Mouse (Mus musculus) thymus, adult 2 months (tissue): ENCODE data around the gene Mobp. TPM values are rescaled to one million over a fixed set of nuclear protein-coding genes. Genes with fewer than 3 reads are reported as not detected.

Experiments
- DNase-seq: peaks from one replicate; pipeline ENCODE4 v3.0.0; 2021
- H3K27ac ChIP-seq: fragments of 200-500 bp; 2 replicates; pipeline ENCODE4 v1.5.1; 2012; ENCODE audit warnings: low read length, control low read depth; ENCODE audit not compliant: control insufficient read depth, insufficient read depth
- H3K27me3 ChIP-seq: fragments of 200-500 bp; 2 replicates; pipeline ENCODE4 v1.6.1; 2012; ENCODE audit warnings: mild to moderate bottlenecking, low read length, moderate library complexity, mixed read lengths; ENCODE audit not compliant: control insufficient read depth, insufficient read depth
- H3K36me3 ChIP-seq: fragments of 200-500 bp; 2 replicates; pipeline ENCODE4 v1.6.1; 2012; ENCODE audit warnings: mild to moderate bottlenecking, low read length, moderate library complexity; ENCODE audit not compliant: control insufficient read depth, insufficient read depth
- H3K4me1 ChIP-seq: fragments of 200-500 bp; replicated peaks from 2 replicates; pipeline ENCODE4 v1.6.1; 2012; ENCODE audit warnings: low read length; ENCODE audit not compliant: control insufficient read depth, insufficient read depth
- H3K4me3 ChIP-seq: fragments of 200-500 bp; 2 replicates; pipeline ENCODE4 v1.5.1; 2012; ENCODE audit warnings: mild to moderate bottlenecking, low read length, control low read depth, moderate library complexity; ENCODE audit not compliant: control insufficient read depth, insufficient read depth
- CTCF ChIP-seq: fragments of 200-500 bp; IDR thresholded peaks from 2 replicates; pipeline ENCODE4 v1.5.1; 2012; ENCODE audit warnings: mild to moderate bottlenecking, control low read depth, low read length, moderate library complexity, borderline replicate concordance; ENCODE audit not compliant: control insufficient read depth, poor library complexity, insufficient read depth; ENCODE audit errors: extremely low read depth
- POLR2A ChIP-seq: fragments of 200-500 bp; IDR thresholded peaks from 2 replicates; pipeline ENCODE4 v1.6.1; 2012; ENCODE audit warnings: mild to moderate bottlenecking, low read length, control low read depth, moderate library complexity; ENCODE audit not compliant: control insufficient read depth, poor library complexity, insufficient read depth; ENCODE audit errors: extremely low read depth
- WGBS: fragments of 180-500 bp; shearing (Covaris S2); methylation state at CpG from one replicate; pipeline ENCODE4 v1.1.7; 2018; 5-methylcytosine and 5-hydroxymethylcytosine counted together
- polyA plus RNA-seq: library from polyadenylated mRNA; depleted of rRNA; stranded (reverse); fragments of >200 nt; gene quantifications from 2 replicates; pipeline ENCODE4 v1.2.3, GENCODE M21; 2012

Gene Mobp
- polyA plus RNA-seq, 1 experiment = not detected

DNA sequence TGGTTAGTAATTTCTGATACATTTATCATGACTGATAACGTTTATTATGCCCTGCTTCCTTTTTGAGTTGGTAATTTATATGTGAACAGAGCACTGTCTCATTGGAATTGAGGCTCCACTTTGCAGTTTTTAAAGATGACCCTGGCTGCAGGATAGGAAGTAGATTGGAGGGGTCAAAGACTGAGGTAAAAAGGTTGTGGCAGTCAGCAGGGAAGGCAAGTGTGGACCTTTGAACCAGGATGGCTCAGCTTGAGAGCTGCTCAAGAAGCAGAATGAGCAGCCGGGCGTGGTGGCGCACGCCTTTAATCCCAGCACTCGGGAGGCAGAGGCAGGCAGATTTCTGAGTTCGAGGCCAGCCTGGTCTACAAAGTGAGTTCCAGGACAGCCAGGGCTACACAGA lies 36.1 kb upstream of the Mobp start:
- WGBS = 96% methylated on average over 7 of the region's 7 CpGs
- Histone ChIP-seq H3K4me1 (peaks cover 9% of the 10 kb centered on the region), H3K27ac (no peak overlapping the region), H3K27me3 (no peaks in the 10 kb centered on the region), H3K4me3 (no peak overlapping the region), H3K36me3 (peaks cover 9% of the 10 kb centered on the region; the same call in 1 of the 2 replicates)
- TF ChIP-seq CTCF = no peak
- no peak for TF ChIP-seq POLR2A
- no peak for DNase-seq

DNA sequence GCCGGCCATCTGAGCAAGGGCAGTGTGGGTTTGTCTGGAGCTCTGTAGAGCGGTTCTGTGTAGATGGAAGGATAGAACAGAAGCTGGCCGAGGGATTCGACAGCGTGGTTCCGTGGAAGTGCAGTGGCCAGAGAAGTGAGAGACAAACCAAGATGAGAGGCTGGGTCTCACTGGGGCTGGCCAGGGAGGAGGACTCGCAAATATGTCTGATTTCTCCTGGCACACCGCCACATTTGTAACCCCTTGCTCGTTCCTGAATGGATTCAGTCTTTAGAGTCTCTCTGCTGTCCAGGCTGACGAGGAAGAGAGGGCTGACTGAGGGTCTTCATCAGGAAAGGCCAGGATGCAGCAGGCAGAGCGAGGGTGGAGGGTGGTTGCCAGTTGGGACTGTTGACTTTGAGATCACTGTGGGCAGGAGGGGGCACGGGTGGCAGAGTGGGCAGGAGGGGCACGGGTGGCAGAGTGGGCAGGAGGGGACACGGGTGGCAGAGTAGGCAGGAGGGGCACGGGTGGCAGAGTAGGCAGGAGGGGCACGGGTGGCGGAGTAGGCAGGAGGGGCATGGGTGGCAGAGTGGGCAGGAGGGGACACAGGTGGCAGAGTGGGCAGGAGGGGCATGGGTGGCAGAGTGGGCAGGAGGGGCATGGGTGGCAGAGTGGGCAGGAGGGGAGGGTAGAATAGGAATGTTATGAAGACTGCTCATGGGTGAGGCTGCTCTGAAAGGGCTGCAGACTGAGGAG lies 35.3 kb upstream of the Mobp start:
- Histone ChIP-seq H3K36me3 (peaks cover 9% of the 10 kb centered on the region; the same call in 1 of the 2 replicates), H3K27me3 (no peaks in the 10 kb centered on the region), H3K4me3 (no peak overlapping the region), H3K27ac (no peak overlapping the region), H3K4me1 (peaks cover 9% of the 10 kb centered on the region)
- TF ChIP-seq CTCF = no peak
- TF ChIP-seq POLR2A = no peak
- 95% methylated on average over 17 of the region's 17 CpGs for WGBS
- no peak for DNase-seq

DNA sequence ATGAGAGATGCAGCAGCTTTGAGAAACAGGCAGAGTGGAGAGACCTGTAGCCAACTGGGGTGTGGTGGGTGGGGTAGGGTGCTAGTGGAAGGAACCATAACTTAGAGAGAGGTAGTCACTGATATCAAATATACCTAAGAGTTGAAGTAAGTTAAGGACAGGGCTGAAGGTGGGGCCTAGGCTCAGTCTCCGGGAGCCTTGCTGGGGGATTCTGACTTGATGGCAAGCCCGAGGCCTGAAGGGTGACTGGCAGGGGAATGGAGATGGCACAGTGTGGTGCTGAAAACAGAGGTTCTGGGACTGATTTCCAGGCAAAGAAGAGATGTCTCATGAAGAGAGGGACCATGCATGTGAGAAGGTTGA lies 34.7 kb upstream of the Mobp start:
- H3K4me3 ChIP-seq = no peak overlapping the region
- H3K36me3 ChIP-seq = peaks cover 9% of the 10 kb centered on the region; the same call in 1 of the 2 replicates
- H3K27ac ChIP-seq = no peak overlapping the region; the same call in 1 of the 2 replicates
- no peak for DNase-seq
- H3K27me3 ChIP-seq = no peaks in the 10 kb centered on the region
- WGBS = 96% methylated on average over 2 of the region's 2 CpGs
- peaks cover 9% of the 10 kb centered on the region for H3K4me1 ChIP-seq
- TF ChIP-seq POLR2A (no peak), CTCF (no peak)

DNA sequence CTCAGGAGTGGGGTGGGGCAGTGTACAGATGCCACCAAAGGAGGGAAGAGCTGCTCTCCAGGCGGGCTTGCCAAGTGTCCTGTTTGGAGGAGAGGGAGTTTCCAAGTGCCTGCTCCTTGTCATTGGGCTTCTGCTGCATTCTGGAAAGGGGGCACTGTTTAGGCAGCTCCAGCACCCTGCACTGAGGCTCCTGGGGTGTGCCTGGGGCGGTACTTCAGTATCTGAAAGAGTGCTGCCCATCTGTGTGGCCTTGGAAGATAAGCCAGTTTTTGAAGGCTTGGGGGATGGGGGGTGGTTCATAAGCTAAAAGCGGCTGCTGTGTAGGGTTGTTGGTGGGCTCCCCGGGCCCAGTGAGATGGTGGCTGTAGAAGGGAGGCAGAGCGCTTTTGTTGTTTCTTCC lies 33.9 kb upstream of the Mobp start:
- H3K4me3 ChIP-seq = no peak overlapping the region
- WGBS = 82% methylated on average over 5 of the region's 5 CpGs
- no peak for TF ChIP-seq CTCF
- TF ChIP-seq POLR2A = no peak
- peaks cover 9% of the 10 kb centered on the region for H3K4me1 ChIP-seq
- H3K36me3 ChIP-seq = peaks cover 15% of the 10 kb centered on the region; the same call in 1 of the 2 replicates
- no peaks in the 10 kb centered on the region for H3K27me3 ChIP-seq
- DNase-seq = no peak
- H3K27ac ChIP-seq = no peak overlapping the region

DNA sequence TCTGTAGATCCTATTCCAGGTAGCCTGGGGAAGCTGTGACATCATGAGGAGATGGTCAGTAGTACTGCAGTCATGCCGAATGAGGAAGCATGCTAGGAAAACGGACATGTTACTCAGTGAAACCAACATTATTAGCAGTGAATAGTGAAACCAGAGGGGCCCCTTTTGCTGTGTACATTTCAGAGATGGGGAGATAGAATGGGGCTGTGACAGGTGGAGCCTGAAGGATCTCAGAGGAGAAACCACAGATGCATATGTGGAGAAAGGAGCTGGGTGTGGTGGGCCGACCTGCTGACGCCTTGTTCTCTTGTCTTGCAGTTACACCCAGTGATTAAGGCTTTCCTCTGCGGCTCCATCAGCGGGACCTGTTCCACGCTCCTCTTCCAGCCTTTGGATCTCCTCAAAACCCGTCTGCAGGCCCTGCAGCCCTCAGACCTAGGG lies 33.3 kb upstream of the Mobp start:
- H3K4me3 ChIP-seq = no peak overlapping the region
- no peak overlapping the region for H3K27ac ChIP-seq
- TF ChIP-seq POLR2A = no peak
- H3K4me1 ChIP-seq = peaks cover 8% of the 10 kb centered on the region
- no peak for DNase-seq
- peaks cover 15% of the 10 kb centered on the region; the same call in 1 of the 2 replicates for H3K36me3 ChIP-seq
- 59% methylated on average over 8 of the region's 8 CpGs for WGBS
- no peaks in the 10 kb centered on the region for H3K27me3 ChIP-seq

DNA sequence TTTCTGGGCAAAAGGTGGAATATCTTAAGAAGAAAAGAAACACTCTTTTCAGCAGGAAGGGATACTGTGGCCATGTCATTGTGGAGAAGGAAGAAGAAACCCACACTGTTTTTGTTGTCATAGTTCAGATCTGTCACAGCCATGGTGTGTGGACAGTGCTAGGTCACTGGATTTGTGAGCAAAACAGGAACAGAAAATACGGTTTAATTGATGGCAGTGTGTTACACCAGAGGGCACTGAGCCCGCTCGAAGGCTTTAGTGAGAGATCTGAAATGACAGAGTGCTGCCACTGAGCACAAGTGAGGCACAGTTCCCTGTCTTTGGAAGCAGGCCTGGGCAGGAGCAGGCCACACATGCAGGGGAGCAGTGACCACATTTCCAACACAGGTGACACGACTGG lies 31.3 kb upstream of the Mobp start:
- Histone ChIP-seq H3K36me3 (peaks cover 22% of the 10 kb centered on the region), H3K4me3 (no peak overlapping the region), H3K27me3 (no peaks in the 10 kb centered on the region), H3K4me1 (peaks cover 7% of the 10 kb centered on the region), H3K27ac (no peak overlapping the region)
- TF ChIP-seq POLR2A = no peak
- DNase-seq = no peak
- WGBS = 92% methylated on average over 4 of the region's 4 CpGs

DNA sequence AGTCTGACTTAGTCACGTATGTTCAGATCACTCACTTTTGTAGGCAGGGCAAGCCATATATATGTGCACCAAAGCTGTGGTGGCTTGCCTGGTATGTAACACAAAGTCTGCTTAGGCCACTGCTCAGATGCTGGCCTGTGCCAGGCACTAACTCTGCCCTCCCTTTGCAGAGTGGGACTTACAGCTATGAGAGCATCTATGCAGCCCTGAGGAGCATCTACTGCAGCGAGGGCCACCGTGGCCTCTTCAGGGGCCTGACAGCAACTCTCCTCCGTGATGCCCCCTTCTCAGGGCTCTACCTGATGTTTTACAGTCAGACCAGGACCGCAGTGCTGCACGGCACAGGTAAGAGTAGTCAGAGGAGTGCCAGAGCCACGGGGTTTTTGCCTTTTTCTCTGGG lies 29.0 kb upstream of the Mobp start:
- TF ChIP-seq POLR2A = no peak
- TF ChIP-seq CTCF = no peak
- H3K4me1 ChIP-seq = peaks cover 5% of the 10 kb centered on the region
- H3K27ac ChIP-seq = no peak overlapping the region
- H3K4me3 ChIP-seq = no peak overlapping the region
- no peak for DNase-seq
- H3K27me3 ChIP-seq = no peaks in the 10 kb centered on the region
- peaks cover 28% of the 10 kb centered on the region for H3K36me3 ChIP-seq
- WGBS = 95% methylated on average over 7 of the region's 7 CpGs
